Mouse (Mus musculus) lung, embryonic 14.5 days (tissue): ENCODE results near the gene Aprt. TPM values are rescaled to one million over a fixed set of nuclear protein-coding genes. Genes with fewer than 3 reads are reported as not detected.

ENCODE experiments used
- ATAC-seq: fragments of 200-750 bp; cut with Nextera tagmentation; 2 replicates; pipeline ENCODE4 v1.8.0; 2017; ENCODE audit warnings: mild to moderate bottlenecking, moderate TSS enrichment, moderate library complexity; ENCODE audit not compliant: insufficient read depth
- DNase-seq: peaks from one replicate; pipeline ENCODE4 v3.0.0-alpha.2; 2015
- H3K27ac ChIP-seq: fragments of 300-500 bp; sonication (generic); 2 replicates; pipeline ENCODE4 v1.5.1; 2014; ENCODE audit warnings: low read depth, mild to moderate bottlenecking, moderate library complexity
- H3K27me3 ChIP-seq: fragments of 300-500 bp; sonication (generic); 2 replicates; pipeline ENCODE4 v1.6.1; 2014; ENCODE audit warnings: low read length, control low read depth; ENCODE audit not compliant: insufficient read depth
- H3K36me3 ChIP-seq: fragments of 300-500 bp; sonication (generic); 2 replicates; pipeline ENCODE4 v1.6.1; 2014; ENCODE audit warnings: control low read depth; ENCODE audit not compliant: insufficient read depth
- H3K4me1 ChIP-seq: fragments of 300-500 bp; sonication (generic); 2 replicates; pipeline ENCODE4 v1.6.1; 2014; ENCODE audit warnings: antibody characterized with exemption, control low read depth; ENCODE audit not compliant: insufficient read depth
- H3K4me2 ChIP-seq: fragments of 300-500 bp; sonication (generic); 2 replicates; pipeline ENCODE4 v1.6.1; 2014; ENCODE audit warnings: mild to moderate bottlenecking
- H3K4me3 ChIP-seq: fragments of 300-500 bp; sonication (generic); 2 replicates; pipeline ENCODE4 v1.5.1; 2014; ENCODE audit warnings: low read depth, low read length
- H3K9ac ChIP-seq: fragments of 300-500 bp; sonication (generic); 2 replicates; pipeline ENCODE4 v1.6.1; 2014
- H3K9me3 ChIP-seq: fragments of 300-500 bp; sonication (generic); 2 replicates; pipeline ENCODE4 v1.6.1; 2016; ENCODE audit warnings: low read depth, low read length, control low read depth
- CTCF ChIP-seq: IDR thresholded peaks from 2 replicates; pipeline ENCODE4 v1.5.1; 2016; ENCODE audit warnings: antibody characterized with exemption, low read depth
- WGBS: fragments of 180-500 bp; shearing (Covaris S2); extraction: QIAGEN DNeasy Blood & Tissue Kit; methylation state at CpG from one replicate; pipeline ENCODE4 v1.1.7; 2014; 5-methylcytosine and 5-hydroxymethylcytosine counted together
- polyA plus RNA-seq: library from polyadenylated mRNA; unstranded; fragments of >200 nt; fragmentation: Nextera tagmentation; extraction: Ambion mirVana; gene quantifications from 2 replicates; pipeline ENCODE4 v1.2.1, GENCODE M21; 2014

The Aprt gene
- polyA plus RNA-seq, 1 experiment from 2014 or later = 366 TPM

GRCm38 (mm10) chr8:122569996-122570395, 6.7 kb downstream of the Aprt start:
- Histone ChIP-seq H3K9ac (no peak overlapping the region), H3K27ac (no peak overlapping the region), H3K27me3 (no peaks in the 10 kb centered on the region), H3K4me1 (peaks cover 17% of the 10 kb centered on the region), H3K9me3 (no peaks in the 10 kb centered on the region), H3K4me2 (peak overlapping the region; percentile 92), H3K36me3 (peaks cover 58% of the 10 kb centered on the region), H3K4me3 (no peak overlapping the region)
- ATAC-seq = no peak
- no peak for DNase-seq
- no peak for TF ChIP-seq CTCF
- 94% methylated on average over 16 of the region's 16 CpGs for WGBS

GRCm38 (mm10) chr8:122569329-122569728, 7.4 kb downstream of the Aprt start:
- TF ChIP-seq CTCF = 0 out of 2 replicates have a peak, but pooled peaks have one; percentile 16
- Histone ChIP-seq H3K27ac (no peak overlapping the region; the same call in 1 of the 2 replicates), H3K36me3 (peaks cover 53% of the 10 kb centered on the region), H3K4me2 (peak overlapping the region; percentile 92), H3K9ac (peak overlapping the region; percentile 94), H3K9me3 (no peaks in the 10 kb centered on the region), H3K4me1 (peaks cover 17% of the 10 kb centered on the region), H3K4me3 (peak overlapping the region; percentile 94), H3K27me3 (no peaks in the 10 kb centered on the region)
- DNase-seq (no peak), ATAC-seq (no peak)
- 55% methylated on average over 9 of the region's 9 CpGs for WGBS

- ATAC-seq = no peak
- Histone ChIP-seq H3K9ac (peak overlapping the region; percentile 94), H3K36me3 (peaks cover 48% of the 10 kb centered on the region), H3K27me3 (no peaks in the 10 kb centered on the region), H3K4me2 (peak overlapping the region; percentile 92), H3K4me3 (peak overlapping the region; percentile 94), H3K9me3 (no peaks in the 10 kb centered on the region), H3K4me1 (peaks cover 17% of the 10 kb centered on the region), H3K27ac (no peak overlapping the region; the same call in 1 of the 2 replicates)
- TF ChIP-seq CTCF = peak; percentile 27; the same call in 1 of the 2 replicates
- 8% methylated on average over 10 of the region's 10 CpGs for WGBS
- peak; percentile 41 for DNase-seq
Measured at GRCm38 (mm10) chr8:122568881-122569309, 7.8 kb downstream of the Aprt start.

- Histone ChIP-seq H3K4me2 (peak overlapping the region; percentile 92), H3K9me3 (no peaks in the 10 kb centered on the region), H3K36me3 (peaks cover 42% of the 10 kb centered on the region), H3K27me3 (no peaks in the 10 kb centered on the region), H3K4me3 (peak overlapping the region; percentile 94), H3K9ac (peak overlapping the region; percentile 94), H3K27ac (peak overlapping the region; percentile 96), H3K4me1 (peaks cover 17% of the 10 kb centered on the region)
- TF ChIP-seq CTCF = no peak
- under 1% methylated on average over 34 of the region's 34 CpGs for WGBS
- DNase-seq (no peak), ATAC-seq (peak; percentile 52; the same call in 1 of the 2 replicates)
Measured at GRCm38 (mm10) chr8:122568109-122568504, 8.6 kb downstream of the Aprt start.

- Histone ChIP-seq H3K4me1 (peaks cover 17% of the 10 kb centered on the region), H3K4me2 (peak within 1 kb of the TSS; percentile 92), H3K4me3 (peak within 1 kb of the TSS; percentile 94), H3K27ac (peak within 1 kb of the TSS; percentile 96), H3K27me3 (no peaks in the 10 kb centered on the region), H3K36me3 (peaks cover 36% of the 10 kb centered on the region), H3K9ac (peak within 1 kb of the TSS; percentile 94), H3K9me3 (no peaks in the 10 kb centered on the region)
- ATAC-seq (peak; percentile 94), DNase-seq (peak; percentile 98)
- no peak for TF ChIP-seq CTCF
- under 1% methylated on average over 62 of the region's 62 CpGs for WGBS
Measured at GRCm38 (mm10) chr8:122567361-122568108, 9.2 kb downstream of the Aprt start, which contains the start of gene Cdt1. Gene Cdt1 (plus strand): TSS chr8:122568015.

- WGBS = 26% methylated on average over 6 of the region's 6 CpGs
- peak overlapping the region; percentile 94 for H3K9ac ChIP-seq
- H3K4me3 ChIP-seq = peak overlapping the region; percentile 94
- no peak for TF ChIP-seq CTCF
- H3K4me1 ChIP-seq = peaks cover 17% of the 10 kb centered on the region
- peak; percentile 30 for DNase-seq
- H3K27me3 ChIP-seq = no peaks in the 10 kb centered on the region
- no peaks in the 10 kb centered on the region for H3K9me3 ChIP-seq
- H3K36me3 ChIP-seq = peaks cover 28% of the 10 kb centered on the region
- no peak for ATAC-seq
- H3K27ac ChIP-seq = peak overlapping the region; percentile 96
- peak overlapping the region; percentile 92 for H3K4me2 ChIP-seq
Measured at GRCm38 (mm10) chr8:122566766-122567165, 9.9 kb downstream of the Aprt start.
